Mouse (Mus musculus): ENCODE data around the gene Coa4.
A peak's percentile ranks its signal among the peaks of the same experiment; 100 is the strongest.
"Not testable (repeated sequence)": the region's sequence is repeated elsewhere in the genome, so short reads cannot be mapped to it uniquely, and the experiment has no call there.

The Coa4 gene

GRCm38 (mm10) chr7:100561861-100562587, 25.2 kb downstream of the Coa4 start:
- DNase-seq (ENCODE audit: low read depth, low spot score): no peak

- not testable (repeated sequence) for DNase-seq (ENCODE audit: low read depth, low spot score)
Observed at GRCm38 (mm10) chr7:100567238-100567637, 30.4 kb downstream of the Coa4 start.

- DNase-seq (ENCODE audit: low read depth, low spot score): no peak
Observed at GRCm38 (mm10) chr7:100569907-100570306, 33.0 kb downstream of the Coa4 start.

GRCm38 (mm10) chr7:100570930-100571715, 34.3 kb downstream of the Coa4 start:
- no peak for DNase-seq (ENCODE audit: low read depth, low spot score)

- no peak for DNase-seq (ENCODE audit: low read depth, low spot score)
Observed at GRCm38 (mm10) chr7:100572061-100572460, 35.2 kb downstream of the Coa4 start.

GRCm38 (mm10) chr7:100572704-100573103, 35.8 kb downstream of the Coa4 start:
- DNase-seq (ENCODE audit: low read depth, low spot score): no peak

- no peak for DNase-seq (ENCODE audit: low read depth, low spot score)
Observed at GRCm38 (mm10) chr7:100578794-100579193, 41.9 kb downstream of the Coa4 start.

- no peak for DNase-seq (ENCODE audit: low read depth, low spot score)
Observed at GRCm38 (mm10) chr7:100582235-100582634, 45.4 kb downstream of the Coa4 start.

- peak; percentile 91 for DNase-seq (ENCODE audit: low read depth, low spot score)
Observed at GRCm38 (mm10) chr7:100582727-100583236, 45.9 kb downstream of the Coa4 start.

GRCm38 (mm10) chr7:100589816-100590215, 52.9 kb downstream of the Coa4 start:
- no peak for DNase-seq (ENCODE audit: low read depth, low spot score)

All from retina, adult 2 months (tissue).